Mouse (Mus musculus): ENCODE measurements at regions not wholly inside any gene's neighbourhood (a gene's known extent, or its start where the extent isn't known, plus 50 kb on each side); places are given as distances from the start of the nearest gene placed in this dataset.

- no peak overlapping the region for H3K4me3 ChIP-seq (ENCODE audit: low read depth, low read length)
- no peak for TF ChIP-seq CTCF (IDR thresholded peaks at IDR 0.05; ENCODE audit: low read depth, low read length)
- no peak for TF ChIP-seq GATA2 (IDR thresholded peaks at IDR 0.05; ENCODE audit: borderline replicate concordance, low read depth, low read length)
- no peak for TF ChIP-seq TAL1 (conservative IDR thresholded peaks at IDR 0.05; ENCODE audit: low read depth, low read length)
- no peak for TF ChIP-seq POLR2AphosphoS5 (IDR thresholded peaks at IDR 0.05; ENCODE audit: insufficient replicate concordance, low read depth, low read length)
- no peak for TF ChIP-seq GATA1 (IDR thresholded peaks at IDR 0.05; ENCODE audit: borderline replicate concordance, low read length)
- no peaks in the 10 kb centered on the region for H3K9me3 ChIP-seq (replicated peaks)
- ATAC-seq (ENCODE audit: extremely low read depth, insufficient number of reproducible peaks, low FRiP score, poor library complexity, severe bottlenecking) (no peak), DNase-seq (ENCODE audit: low spot score) (no peak)
- no peaks in the 10 kb centered on the region for H3K36me3 ChIP-seq (replicated peaks)
- peaks cover 21% of the 10 kb centered on the region for H3K27me3 ChIP-seq (ENCODE audit: insufficient read depth, low read length)
- no peaks in the 10 kb centered on the region; the same call in 1 of the 2 replicates for H3K4me1 ChIP-seq (ENCODE audit: insufficient read depth, low read depth, low read length)
These were observed 113.5 kb upstream of the Cdkn3 start for GRCm38 (mm10) chr14:46646673-46647318.

GRCm38 (mm10) chr14:46639116-46639826 lies 121.1 kb upstream of the Cdkn3 start:
- Histone ChIP-seq H3K27me3 (ENCODE audit: insufficient read depth, low read length) (peaks cover 41% of the 10 kb centered on the region), H3K4me3 (ENCODE audit: low read depth, low read length) (no peak overlapping the region), H3K9me3 (replicated peaks) (no peaks in the 10 kb centered on the region), H3K4me1 (ENCODE audit: insufficient read depth, low read depth, low read length) (no peaks in the 10 kb centered on the region), H3K36me3 (replicated peaks) (no peaks in the 10 kb centered on the region)
- TF ChIP-seq GATA1 (IDR thresholded peaks at IDR 0.05; ENCODE audit: borderline replicate concordance, low read length) (no peak), TAL1 (conservative IDR thresholded peaks at IDR 0.05; ENCODE audit: low read depth, low read length) (no peak), GATA2 (IDR thresholded peaks at IDR 0.05; ENCODE audit: borderline replicate concordance, low read depth, low read length) (no peak), CTCF (IDR thresholded peaks at IDR 0.05; ENCODE audit: low read depth, low read length) (no peak), POLR2AphosphoS5 (IDR thresholded peaks at IDR 0.05; ENCODE audit: insufficient replicate concordance, low read depth, low read length) (no peak)
- no peak for DNase-seq (ENCODE audit: low spot score)
- ATAC-seq (ENCODE audit: extremely low read depth, insufficient number of reproducible peaks, low FRiP score, poor library complexity, severe bottlenecking), result no peak

- H3K4me3 ChIP-seq (ENCODE audit: low read depth, low read length), result no peak overlapping the region
- peaks cover 43% of the 10 kb centered on the region for H3K27me3 ChIP-seq (ENCODE audit: insufficient read depth, low read length)
- no peaks in the 10 kb centered on the region for H3K9me3 ChIP-seq (replicated peaks)
- no peaks in the 10 kb centered on the region for H3K36me3 ChIP-seq (replicated peaks)
- no peak for DNase-seq (ENCODE audit: low spot score)
- no peak for TF ChIP-seq CTCF (IDR thresholded peaks at IDR 0.05; ENCODE audit: low read depth, low read length)
- TF ChIP-seq POLR2AphosphoS5 (IDR thresholded peaks at IDR 0.05; ENCODE audit: insufficient replicate concordance, low read depth, low read length), result no peak
- TF ChIP-seq GATA2 (IDR thresholded peaks at IDR 0.05; ENCODE audit: borderline replicate concordance, low read depth, low read length), result no peak
- TF ChIP-seq TAL1 (conservative IDR thresholded peaks at IDR 0.05; ENCODE audit: low read depth, low read length), result no peak
- no peak for TF ChIP-seq GATA1 (IDR thresholded peaks at IDR 0.05; ENCODE audit: borderline replicate concordance, low read length)
- ATAC-seq (ENCODE audit: extremely low read depth, insufficient number of reproducible peaks, low FRiP score, poor library complexity, severe bottlenecking), result no peak
- no peaks in the 10 kb centered on the region for H3K4me1 ChIP-seq (ENCODE audit: insufficient read depth, low read depth, low read length)
These were observed 121.8 kb upstream of the Cdkn3 start for GRCm38 (mm10) chr14:46638516-46638915.

GRCm38 (mm10) chr14:46637240-46637639 lies 123.1 kb upstream of the Cdkn3 start:
- Histone ChIP-seq H3K36me3 (replicated peaks) (no peaks in the 10 kb centered on the region), H3K27me3 (ENCODE audit: insufficient read depth, low read length) (peaks cover 37% of the 10 kb centered on the region), H3K4me1 (ENCODE audit: insufficient read depth, low read depth, low read length) (no peaks in the 10 kb centered on the region), H3K9me3 (replicated peaks) (no peaks in the 10 kb centered on the region), H3K4me3 (ENCODE audit: low read depth, low read length) (no peak overlapping the region)
- no peak for TF ChIP-seq GATA1 (IDR thresholded peaks at IDR 0.05; ENCODE audit: borderline replicate concordance, low read length)
- TF ChIP-seq POLR2AphosphoS5 (IDR thresholded peaks at IDR 0.05; ENCODE audit: insufficient replicate concordance, low read depth, low read length), result no peak
- no peak for TF ChIP-seq GATA2 (IDR thresholded peaks at IDR 0.05; ENCODE audit: borderline replicate concordance, low read depth, low read length)
- TF ChIP-seq TAL1 (conservative IDR thresholded peaks at IDR 0.05; ENCODE audit: low read depth, low read length), result no peak
- TF ChIP-seq CTCF (IDR thresholded peaks at IDR 0.05; ENCODE audit: low read depth, low read length), result no peak
- ATAC-seq (ENCODE audit: extremely low read depth, insufficient number of reproducible peaks, low FRiP score, poor library complexity, severe bottlenecking), result no peak
- no peak for DNase-seq (ENCODE audit: low spot score)

DNA sequence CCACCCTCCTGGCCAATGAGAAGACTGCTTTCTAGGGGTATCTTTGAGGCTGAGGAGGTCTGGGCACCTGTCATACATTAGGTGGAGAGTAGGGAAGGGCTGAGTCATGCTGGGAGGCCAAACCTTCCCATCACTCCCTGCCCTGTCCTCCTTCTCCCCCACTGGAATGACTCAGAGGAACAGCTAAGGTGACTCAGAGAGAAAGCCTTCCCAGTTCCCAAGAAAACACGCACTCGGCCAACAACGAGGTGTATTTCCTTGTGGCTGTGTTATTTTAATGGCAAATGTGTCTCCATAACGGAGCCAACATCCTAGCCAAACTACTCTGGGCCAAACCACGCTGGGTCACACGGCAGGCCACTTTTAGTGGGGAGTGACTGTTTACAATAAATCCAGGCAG lies 124.0 kb upstream of the Cdkn3 start:
- ATAC-seq (ENCODE audit: extremely low read depth, insufficient number of reproducible peaks, low FRiP score, poor library complexity, severe bottlenecking) (no peak), DNase-seq (ENCODE audit: low spot score) (no peak)
- no peaks in the 10 kb centered on the region for H3K4me1 ChIP-seq (ENCODE audit: insufficient read depth, low read depth, low read length)
- no peaks in the 10 kb centered on the region for H3K36me3 ChIP-seq (replicated peaks)
- no peak overlapping the region for H3K4me3 ChIP-seq (ENCODE audit: low read depth, low read length)
- no peaks in the 10 kb centered on the region for H3K9me3 ChIP-seq (replicated peaks)
- TF ChIP-seq GATA2 (IDR thresholded peaks at IDR 0.05; ENCODE audit: borderline replicate concordance, low read depth, low read length) (no peak), GATA1 (IDR thresholded peaks at IDR 0.05; ENCODE audit: borderline replicate concordance, low read length) (no peak), CTCF (IDR thresholded peaks at IDR 0.05; ENCODE audit: low read depth, low read length) (no peak), TAL1 (conservative IDR thresholded peaks at IDR 0.05; ENCODE audit: low read depth, low read length) (no peak), POLR2AphosphoS5 (IDR thresholded peaks at IDR 0.05; ENCODE audit: insufficient replicate concordance, low read depth, low read length) (no peak)
- peaks cover 34% of the 10 kb centered on the region for H3K27me3 ChIP-seq (ENCODE audit: insufficient read depth, low read length)

DNA sequence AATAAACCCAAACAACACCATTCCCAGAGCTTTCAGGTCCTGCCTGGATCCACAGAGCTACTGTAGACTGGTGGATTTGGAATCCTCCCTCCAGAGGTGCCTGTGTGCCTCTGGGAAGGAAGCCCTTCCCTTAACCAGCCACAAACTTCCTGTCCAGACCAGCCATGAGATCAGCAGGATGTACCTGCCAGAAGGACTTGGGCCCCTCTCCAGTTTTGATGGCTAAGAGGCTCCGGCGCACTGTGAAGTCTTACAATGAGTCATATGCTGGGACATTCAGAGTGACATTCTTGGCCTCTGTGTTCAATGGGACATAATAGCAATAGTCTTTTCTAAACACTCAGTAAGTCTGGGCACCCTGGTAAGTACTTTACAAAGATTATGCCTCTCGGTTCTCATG lies 125.0 kb upstream of the Cdkn3 start:
- ATAC-seq (ENCODE audit: extremely low read depth, insufficient number of reproducible peaks, low FRiP score, poor library complexity, severe bottlenecking) (no peak), DNase-seq (ENCODE audit: low spot score) (no peak)
- TF ChIP-seq CTCF (IDR thresholded peaks at IDR 0.05; ENCODE audit: low read depth, low read length) (no peak), GATA1 (IDR thresholded peaks at IDR 0.05; ENCODE audit: borderline replicate concordance, low read length) (no peak), TAL1 (conservative IDR thresholded peaks at IDR 0.05; ENCODE audit: low read depth, low read length) (no peak), POLR2AphosphoS5 (IDR thresholded peaks at IDR 0.05; ENCODE audit: insufficient replicate concordance, low read depth, low read length) (no peak), GATA2 (IDR thresholded peaks at IDR 0.05; ENCODE audit: borderline replicate concordance, low read depth, low read length) (no peak)
- Histone ChIP-seq H3K4me1 (ENCODE audit: insufficient read depth, low read depth, low read length) (no peaks in the 10 kb centered on the region), H3K4me3 (ENCODE audit: low read depth, low read length) (no peak overlapping the region), H3K36me3 (replicated peaks) (no peaks in the 10 kb centered on the region), H3K9me3 (replicated peaks) (no peaks in the 10 kb centered on the region), H3K27me3 (ENCODE audit: insufficient read depth, low read length) (peaks cover 33% of the 10 kb centered on the region)

Data from G1E (cell line).